Comparison of ENCODE assay signal across 10 mouse cellular contexts in the genomic region with DNA sequence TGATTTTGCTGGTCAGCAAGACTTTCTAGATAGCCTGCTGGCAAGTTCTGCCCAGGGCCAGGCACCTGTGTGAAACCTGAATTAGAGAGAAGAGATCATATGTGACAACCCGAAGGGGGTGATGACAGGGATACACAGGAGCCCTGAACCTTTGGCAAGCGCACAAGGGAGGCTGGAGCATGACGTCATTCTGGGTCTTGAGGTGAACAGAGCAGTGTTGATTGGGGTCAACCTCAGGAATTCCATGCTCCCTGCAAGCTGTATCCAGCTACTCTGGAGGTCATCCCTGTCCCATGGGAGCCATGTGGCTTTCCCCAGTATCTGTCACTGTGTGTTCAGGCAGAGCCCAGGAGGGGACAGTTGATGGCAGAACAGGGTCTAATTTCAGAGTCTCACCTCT. TPM values are rescaled to one million over a fixed set of nuclear protein-coding genes. Genes with fewer than 3 reads are reported as not detected.
DNase-seq lines count a peak whose midpoint lies in the region; ATAC-seq and TF ChIP-seq lines count a peak whose summit lies in the region.
"Had no signal": no experiment of that assay in that cellular context is flagged by ENCODE, and none has a peak within 500 bp of the region (broad histone marks: within the 10 kb centered on the region; RNA-seq: fewer than 3 reads in every experiment).

No protein-coding gene starts in this region.

- intact Hi-C loops in heart, postnatal 25 days (cut with DNase I) = no loop called here

- H3K4me3 ChIP-seq in heart, embryonic 10.5 days = no peak overlapping the region
- H3K4me3 ChIP-seq in liver, postnatal 0 days (ENCODE audit: low read depth, low read length) = no peak overlapping the region
- H3K4me3 ChIP-seq in liver, embryonic 11.5 days (ENCODE audit: low read depth, low read length) = no peak overlapping the region
- no peak overlapping the region for H3K4me3 ChIP-seq in hindbrain, embryonic 13.5 days
- no peak overlapping the region for H3K4me3 ChIP-seq in neural tube, embryonic 14.5 days (ENCODE audit: low read depth, low read length)
- H3K4me3 ChIP-seq: embryonic facial prominence, embryonic 13.5 days had no signal

- peak overlapping the region; percentile 72; the same call in 1 of the 2 replicates for H3K27ac ChIP-seq in heart, embryonic 10.5 days
- H3K27ac ChIP-seq in liver, postnatal 0 days (ENCODE audit: low read depth) = peak overlapping the region; percentile 71
- no peak overlapping the region for H3K27ac ChIP-seq in liver, embryonic 11.5 days (ENCODE audit: low read depth, low read length)
- peak overlapping the region; percentile 89 for H3K27ac ChIP-seq in hindbrain, embryonic 13.5 days
- peak overlapping the region; percentile 87 for H3K27ac ChIP-seq in neural tube, embryonic 14.5 days (ENCODE audit: low read depth, low read length)

- TF ChIP-seq CTCF in liver, postnatal 0 days (IDR thresholded peaks at IDR 0.05; ENCODE audit: low read depth) = no peak

- peak; percentile 24; the same call in 1 of the 2 replicates for ATAC-seq in liver, postnatal 0 days
- no peak for ATAC-seq in liver, embryonic 11.5 days (replicated peaks; ENCODE audit: low FRiP score)
- no peak for ATAC-seq in hindbrain, embryonic 13.5 days (ENCODE audit: low FRiP score)
- no peak for ATAC-seq in neural tube, embryonic 14.5 days (ENCODE audit: low read depth)
- ATAC-seq: inflammation-experienced regulatory T-cells, adult 6 months had no signal

- H3K27me3 ChIP-seq in heart, embryonic 10.5 days (ENCODE audit: insufficient read depth, poor library complexity, severe bottlenecking) = no peaks in the 10 kb centered on the region
- no peaks in the 10 kb centered on the region for H3K27me3 ChIP-seq in liver, postnatal 0 days (ENCODE audit: insufficient read depth, low read length)
- H3K27me3 ChIP-seq in liver, embryonic 11.5 days (replicated peaks; ENCODE audit: control insufficient read depth, insufficient read depth, low read length) = no peaks in the 10 kb centered on the region
- no peaks in the 10 kb centered on the region for H3K27me3 ChIP-seq in hindbrain, embryonic 13.5 days
- H3K27me3 ChIP-seq in neural tube, embryonic 14.5 days (ENCODE audit: control insufficient read depth, insufficient read depth, low read length) = no peaks in the 10 kb centered on the region
- H3K27me3 ChIP-seq: embryonic facial prominence, embryonic 13.5 days had no signal

- no peak overlapping the region for H3K4me2 ChIP-seq in liver, postnatal 0 days (ENCODE audit: low read depth, low read length)
- no peak overlapping the region for H3K4me2 ChIP-seq in liver, embryonic 11.5 days
- no peak overlapping the region for H3K4me2 ChIP-seq in hindbrain, embryonic 13.5 days
- H3K4me2 ChIP-seq in neural tube, embryonic 14.5 days (ENCODE audit: low read depth, low read length) = no peak overlapping the region

- 46% methylated on average over 3 of the region's 3 CpGs for WGBS in heart, embryonic 10.5 days
- 79% methylated on average over 3 of the region's 3 CpGs for WGBS in liver, postnatal 0 days (ENCODE audit: insufficient replicate concordance)
- 77% methylated on average over 3 of the region's 3 CpGs for WGBS in liver, embryonic 11.5 days
- 69% methylated on average over 3 of the region's 3 CpGs for WGBS in hindbrain, embryonic 13.5 days
- 66% methylated on average over 3 of the region's 3 CpGs for WGBS in neural tube, embryonic 14.5 days

- no peak overlapping the region; the same call in 1 of the 2 replicates for H3K9ac ChIP-seq in liver, postnatal 0 days (replicated peaks)
- no peak overlapping the region for H3K9ac ChIP-seq in liver, embryonic 11.5 days (ENCODE audit: low read depth, low read length)
- H3K9ac ChIP-seq in hindbrain, embryonic 13.5 days = peak overlapping the region; percentile 62; the same call in 1 of the 2 replicates
- H3K9ac ChIP-seq in neural tube, embryonic 14.5 days (replicated peaks; ENCODE audit: low read depth, low read length) = no peak overlapping the region

- TF ChIP-seq EP300 in liver, postnatal 0 days (IDR thresholded peaks at IDR 0.05; ENCODE audit: low read depth) = no peak

- H3K36me3 ChIP-seq in heart, embryonic 10.5 days = no peaks in the 10 kb centered on the region
- H3K36me3 ChIP-seq in liver, postnatal 0 days (replicated peaks; ENCODE audit: insufficient read depth, low read length) = no peaks in the 10 kb centered on the region
- no peaks in the 10 kb centered on the region for H3K36me3 ChIP-seq in liver, embryonic 11.5 days (ENCODE audit: control insufficient read depth, insufficient read depth, low read length)
- H3K36me3 ChIP-seq in hindbrain, embryonic 13.5 days = no peaks in the 10 kb centered on the region
- no peaks in the 10 kb centered on the region for H3K36me3 ChIP-seq in neural tube, embryonic 14.5 days (ENCODE audit: control insufficient read depth, insufficient read depth, low read length)
- H3K36me3 ChIP-seq: embryonic facial prominence, embryonic 13.5 days had no signal

- no peaks in the 10 kb centered on the region for H3K9me3 ChIP-seq in heart, embryonic 10.5 days
- H3K9me3 ChIP-seq in liver, postnatal 0 days (ENCODE audit: low read length) = no peaks in the 10 kb centered on the region
- no peaks in the 10 kb centered on the region for H3K9me3 ChIP-seq in liver, embryonic 11.5 days (ENCODE audit: control insufficient read depth, low read length)
- no peaks in the 10 kb centered on the region for H3K9me3 ChIP-seq in hindbrain, embryonic 13.5 days
- H3K9me3 ChIP-seq in neural tube, embryonic 14.5 days (ENCODE audit: control insufficient read depth, low read length) = no peaks in the 10 kb centered on the region
- H3K9me3 ChIP-seq: embryonic facial prominence, embryonic 13.5 days had no signal

- no peak for DNase-seq in heart, embryonic 10.5 days (ENCODE audit: low spot score)
- DNase-seq in heart, postnatal 25 days (ENCODE audit: low spot score) = no peak
- DNase-seq in liver, postnatal 0 days = no peak
- DNase-seq in liver, embryonic 11.5 days (ENCODE audit: low spot score) = no peak
- DNase-seq in thymus, postnatal 14 days = no peak
- no peak for DNase-seq in ovary, postnatal 14 days (ENCODE audit: low spot score)

- H3K4me1 ChIP-seq in heart, embryonic 10.5 days = peaks cover 100% of the 10 kb centered on the region
- peaks cover 78% of the 10 kb centered on the region for H3K4me1 ChIP-seq in liver, postnatal 0 days (ENCODE audit: insufficient read depth)
- peaks cover 89% of the 10 kb centered on the region for H3K4me1 ChIP-seq in liver, embryonic 11.5 days (replicated peaks; ENCODE audit: control insufficient read depth, insufficient read depth, low read length)
- peaks cover 100% of the 10 kb centered on the region for H3K4me1 ChIP-seq in hindbrain, embryonic 13.5 days (replicated peaks)
- peaks cover 87% of the 10 kb centered on the region for H3K4me1 ChIP-seq in neural tube, embryonic 14.5 days (ENCODE audit: control insufficient read depth, insufficient read depth, low read length)

RNA-seq across cellular contexts. Expression of gene Zmiz1, which starts 38.0 kb away (rescaled TPM):
- 38.1 and 45.8 TPM in 2 replicates for polyA plus RNA-seq in heart, embryonic 10.5 days (2016; fragmentation: Nextera tagmentation; extraction: Ambion mirVana)
- total RNA-seq in heart, postnatal 25 days (2021) = 10 to 100 TPM; 40.2 to 49.9 TPM
- 3.6 and 4.3 TPM in 2 replicates for polyA plus RNA-seq in liver, postnatal 0 days (2015; fragmentation: Nextera tagmentation; extraction: Ambion mirVana)
- polyA plus RNA-seq in liver, embryonic 11.5 days (2014; fragmentation: Nextera tagmentation; extraction: Ambion mirVana) = 27.5 and 31.0 TPM in 2 replicates
- 58.5 and 65.3 TPM in 2 replicates for polyA plus RNA-seq in hindbrain, embryonic 13.5 days (2015; fragmentation: Nextera tagmentation; extraction: Ambion mirVana)
- polyA plus RNA-seq in neural tube, embryonic 14.5 days (2014; fragmentation: Nextera tagmentation; extraction: Ambion mirVana) = 72.7 and 75.0 TPM in 2 replicates
